Mouse (Mus musculus) ovary, adult 2 months (tissue): Measurements from ENCODE around the gene Stk16. TPM values are rescaled to one million over a fixed set of nuclear protein-coding genes. Genes with fewer than 3 reads are reported as not detected.

Source experiments
- polyA plus RNA-seq: library from polyadenylated mRNA; depleted of rRNA; stranded (reverse); fragments of >200 nt; gene quantifications from 2 replicates; pipeline ENCODE4 v1.2.3, GENCODE M21; 2012; rRNA removed

Gene Stk16
- polyA plus RNA-seq = 151 and 159 TPM in 2 replicates

DNA sequence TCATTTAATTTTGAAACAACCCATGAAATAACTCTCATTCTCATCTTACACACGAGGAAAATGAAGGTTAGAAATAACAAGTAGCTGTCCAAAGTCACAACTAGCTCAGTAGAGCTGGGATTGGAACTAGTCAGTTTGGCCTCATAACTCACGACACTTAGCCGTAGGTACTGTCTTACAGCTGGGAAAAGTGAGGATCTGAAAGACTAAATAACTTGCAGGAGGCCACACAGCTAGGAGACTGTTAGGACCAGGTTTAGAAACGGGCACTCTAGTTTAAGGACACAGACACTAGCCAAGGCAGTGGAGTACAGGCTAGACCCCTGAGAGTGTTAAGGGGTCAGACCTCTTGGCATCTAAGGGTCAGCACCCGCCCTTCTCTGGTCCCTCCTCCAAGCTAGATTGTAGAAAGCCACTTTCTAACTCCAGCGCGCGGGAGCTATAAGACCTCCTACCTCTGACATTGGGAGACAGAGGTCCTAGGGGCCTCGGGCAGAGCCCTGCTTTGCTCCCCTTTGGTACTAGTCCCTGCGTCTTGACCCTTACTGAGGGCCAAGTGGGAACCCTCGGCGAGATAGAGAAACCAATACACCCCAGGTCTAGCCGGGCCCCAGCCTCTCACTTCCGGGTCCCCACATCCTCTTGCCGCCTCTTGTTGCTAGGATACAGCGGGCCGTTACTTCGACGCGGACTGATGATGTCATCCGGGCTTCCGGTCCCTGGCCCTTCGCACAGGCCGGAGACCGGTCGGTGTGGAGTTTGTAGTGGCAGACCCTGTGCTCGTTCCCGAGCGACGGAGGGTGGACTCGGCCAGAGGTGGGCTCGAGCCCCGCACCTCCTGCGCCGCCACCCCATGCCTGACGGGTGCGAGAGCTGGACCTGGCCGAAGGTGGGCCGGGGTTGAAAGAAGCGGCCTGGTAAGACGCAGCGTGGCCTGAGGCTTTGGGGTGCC lies at the start of gene Stk16, which contains the start of gene Glb1l:
Gene Stk16 (plus strand): TSS at position 703 of the 952 bp plus-strand sequence.
Gene Glb1l (minus strand): TSS at position 678 of the 952 bp plus-strand sequence.

DNA sequence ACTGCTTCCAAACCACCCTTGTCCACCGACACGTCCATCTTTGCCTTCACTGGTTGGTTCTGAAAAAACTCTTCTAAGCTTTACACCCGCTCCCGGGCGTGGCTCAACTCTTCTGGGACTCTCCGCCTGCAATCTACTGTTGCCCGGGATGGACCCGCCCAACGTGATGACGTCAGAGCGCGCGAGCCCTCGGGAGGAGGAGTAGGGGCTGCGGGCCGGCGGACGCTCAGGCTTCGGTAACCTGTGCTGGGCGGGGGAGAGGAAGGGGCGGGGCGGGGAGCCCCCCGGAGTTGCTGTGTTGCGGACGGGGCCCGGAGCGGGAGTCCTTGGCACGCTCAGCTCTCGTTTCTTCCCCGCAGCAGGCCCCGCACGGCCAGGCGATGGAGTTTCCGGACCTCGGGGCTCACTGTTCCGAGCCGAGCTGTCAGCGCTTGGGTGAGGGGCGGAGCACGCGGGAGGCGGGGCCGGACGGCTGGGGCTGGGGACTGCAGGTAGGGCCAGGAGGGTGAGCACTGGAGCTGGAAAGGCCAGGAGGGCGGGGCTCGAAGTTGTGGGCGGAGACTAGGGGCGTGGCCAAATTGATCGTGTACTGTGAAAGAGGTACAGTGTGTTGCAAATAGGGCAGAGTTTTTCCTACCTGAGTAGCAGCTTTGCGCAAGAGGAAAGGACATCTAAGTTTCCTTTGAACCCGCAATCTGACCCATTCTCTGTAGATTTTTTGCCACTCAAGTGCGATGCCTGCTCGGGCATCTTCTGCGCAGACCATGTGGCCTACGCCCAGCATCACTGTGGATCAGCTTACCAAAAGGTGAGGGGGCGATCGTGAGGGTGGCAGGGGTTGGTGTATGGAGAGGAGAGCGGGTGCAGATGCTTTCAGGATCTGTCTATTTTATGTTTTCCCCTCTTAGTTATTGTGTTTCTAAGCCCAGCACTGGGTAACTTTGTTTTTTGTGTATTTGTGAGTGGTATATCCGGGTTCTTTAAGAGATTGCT lies 41.9 kb upstream of the Stk16 start, which contains the start of gene Zfand2b:
Gene Zfand2b (plus strand): TSS at position 175 of the 993 bp plus-strand sequence.

DNA sequence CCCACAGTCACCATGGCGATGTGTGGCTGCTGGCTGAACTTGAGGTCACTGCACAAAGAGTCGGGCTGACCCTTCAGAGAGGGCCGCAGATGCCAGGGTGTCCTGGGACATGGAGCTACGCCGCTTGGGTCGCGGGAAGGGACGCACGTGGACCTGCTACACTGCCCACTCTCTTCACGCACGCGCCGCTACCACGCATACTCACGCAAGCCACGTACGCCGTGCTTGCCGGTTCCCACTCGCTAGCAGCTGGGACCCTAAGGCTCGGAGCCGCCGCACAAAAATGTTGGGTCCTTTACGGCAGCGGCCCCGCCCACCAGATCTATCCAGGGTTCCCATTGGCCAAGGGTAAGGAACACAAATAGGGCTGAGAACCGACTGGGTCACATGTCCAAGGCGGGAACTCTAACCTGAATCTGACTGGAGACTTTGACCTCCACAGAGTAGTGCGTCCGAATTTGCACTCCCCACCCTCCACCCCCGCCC lies 30.5 kb upstream of the Stk16 start, which contains the start of gene Abcb6:
Gene Abcb6 (minus strand): TSS at position 288 of the 486 bp plus-strand sequence.

DNA sequence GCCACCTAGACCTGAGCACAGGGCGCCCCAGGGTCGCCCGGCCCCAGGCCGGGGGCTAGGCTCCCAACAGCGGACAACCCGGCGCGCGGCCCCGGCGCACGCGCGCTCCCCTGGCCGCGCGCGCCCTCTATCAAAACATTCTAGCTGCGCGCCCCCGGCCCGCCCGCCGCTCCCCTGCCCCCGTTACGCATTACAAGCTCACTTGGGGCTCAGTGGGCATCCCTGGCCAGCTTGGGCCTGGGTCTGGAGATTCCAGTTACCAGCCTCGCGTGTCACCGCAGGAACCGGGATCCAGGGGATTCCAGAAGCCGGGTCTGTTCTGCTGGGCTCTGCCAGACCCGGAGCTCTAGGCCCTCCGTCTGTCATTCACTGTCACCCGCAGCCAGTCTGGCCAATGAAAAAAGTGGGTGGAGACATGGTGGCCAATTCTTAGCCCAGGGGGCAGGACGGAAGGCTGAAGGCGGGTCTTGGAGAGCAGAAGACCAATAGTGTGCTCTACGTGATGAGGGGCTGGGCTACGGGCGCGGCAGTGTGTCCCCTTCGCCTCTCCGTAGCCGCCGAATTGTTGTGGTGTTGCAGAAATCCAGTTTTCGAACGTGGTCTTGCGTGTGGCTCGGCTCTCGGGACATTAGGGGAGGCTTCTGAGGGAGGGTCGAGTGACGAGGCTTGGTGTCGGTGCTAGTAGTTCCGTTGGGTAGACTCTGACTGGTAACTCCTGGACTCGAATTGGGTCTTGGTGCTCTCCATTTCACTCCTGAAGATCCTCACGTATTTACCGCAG lies 18.8 kb upstream of the Stk16 start, which contains the start of the genes Ankzf1 and Atg9a:
Gene Ankzf1 (plus strand): TSS at position 530 of the 781 bp plus-strand sequence.
Gene Atg9a (minus strand): TSS at position 575 of the 781 bp plus-strand sequence.

DNA sequence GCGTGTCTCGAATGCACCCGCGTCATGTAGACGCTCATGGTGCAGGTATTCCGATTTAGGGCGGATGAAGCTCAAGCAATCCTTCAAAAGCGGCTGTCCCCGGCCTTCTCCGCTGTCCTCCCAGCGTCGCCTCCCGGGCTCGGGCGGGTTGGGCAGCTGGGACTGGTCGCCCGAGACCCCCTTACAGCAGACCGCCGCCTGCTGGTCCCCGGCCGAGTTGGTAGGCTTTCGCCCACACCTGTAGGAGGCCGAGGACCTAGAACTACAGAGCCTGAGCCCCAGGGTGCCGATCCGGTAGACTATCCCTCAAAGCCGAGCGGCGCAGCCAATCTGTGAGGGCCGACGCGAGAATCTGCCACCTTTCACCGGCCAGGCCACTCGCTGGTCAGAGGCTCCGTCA lies 8.9 kb downstream of the Stk16 start, which contains the start of gene Tuba4a:
Gene Tuba4a (minus strand): TSS at position 335 of the 400 bp plus-strand sequence.

DNA sequence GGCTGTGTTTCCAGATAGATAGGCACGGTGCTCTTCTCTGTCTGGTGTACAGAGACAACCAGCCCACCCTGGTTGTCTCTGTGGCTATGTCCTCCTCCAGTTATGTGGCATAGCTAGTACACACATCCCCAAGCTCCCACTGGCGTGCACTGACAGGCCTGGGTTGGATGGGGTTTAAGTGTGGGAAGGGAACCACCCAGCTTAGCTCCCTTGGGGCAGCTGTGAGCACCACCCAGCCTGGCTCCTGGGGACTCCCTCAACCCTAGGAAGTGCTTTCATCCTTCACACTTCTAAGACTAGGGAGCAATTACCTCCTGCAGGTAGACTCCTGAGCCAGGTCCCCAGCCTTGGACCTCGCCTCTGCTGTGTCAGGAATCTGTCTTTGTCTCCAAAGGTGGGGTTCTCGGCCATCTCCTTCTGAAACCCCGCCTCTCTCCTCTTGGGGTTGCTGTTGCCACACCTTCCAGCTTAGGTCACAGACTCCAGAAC lies 21.1 kb downstream of the Stk16 start, which contains the start of gene A630095N17Rik:
Gene A630095N17Rik (minus strand): TSS at position 439 of the 489 bp plus-strand sequence.

DNA sequence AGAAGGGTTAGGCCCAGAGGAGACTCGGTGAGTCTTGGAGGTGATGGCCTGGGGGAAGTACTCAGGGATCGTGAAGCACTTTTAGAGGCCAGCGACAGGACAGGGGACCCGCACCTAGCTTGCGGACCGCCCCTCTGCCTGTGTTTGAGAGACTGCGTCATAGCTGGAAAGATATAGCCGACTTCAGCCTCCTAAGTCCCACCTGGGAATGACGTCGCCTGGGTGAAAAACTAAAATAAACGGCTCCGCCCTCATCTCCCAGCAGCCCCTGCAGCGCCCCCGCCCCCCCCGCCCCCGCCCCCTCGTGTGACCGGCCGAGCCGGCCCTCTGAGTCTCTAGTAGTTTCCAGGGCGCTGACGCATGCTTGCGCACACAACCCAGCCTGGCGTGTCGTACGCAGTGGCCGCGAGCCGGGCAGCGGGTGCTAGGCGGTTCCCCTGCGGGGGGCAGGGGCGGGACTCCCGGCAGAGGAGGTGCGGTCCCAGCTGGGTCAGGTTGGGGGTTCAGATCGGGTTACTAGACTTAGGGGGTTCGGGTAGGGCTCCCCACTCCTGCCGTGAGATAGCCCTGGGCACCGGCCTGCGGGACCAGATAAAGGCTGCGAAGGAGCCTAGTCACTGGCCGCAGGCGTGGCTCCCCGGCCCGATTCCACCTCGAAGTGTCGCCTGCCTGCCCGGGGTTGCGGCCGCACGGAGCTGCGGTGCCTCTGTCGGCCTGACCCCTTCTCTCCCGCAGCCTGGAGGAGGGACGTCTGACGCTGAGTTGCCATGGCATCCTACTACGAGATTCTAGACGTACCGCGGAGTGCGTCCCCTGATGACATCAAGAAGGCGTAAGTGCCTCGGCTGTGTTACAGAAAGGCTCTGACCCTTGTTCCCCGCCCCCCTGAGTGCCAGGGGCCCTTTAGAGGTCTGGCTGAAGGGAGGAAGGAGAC lies 25.7 kb downstream of the Stk16 start, which contains the start of gene Dnajb2:
Gene Dnajb2 (plus strand): TSS at position 290 of the 934 bp plus-strand sequence.

DNA sequence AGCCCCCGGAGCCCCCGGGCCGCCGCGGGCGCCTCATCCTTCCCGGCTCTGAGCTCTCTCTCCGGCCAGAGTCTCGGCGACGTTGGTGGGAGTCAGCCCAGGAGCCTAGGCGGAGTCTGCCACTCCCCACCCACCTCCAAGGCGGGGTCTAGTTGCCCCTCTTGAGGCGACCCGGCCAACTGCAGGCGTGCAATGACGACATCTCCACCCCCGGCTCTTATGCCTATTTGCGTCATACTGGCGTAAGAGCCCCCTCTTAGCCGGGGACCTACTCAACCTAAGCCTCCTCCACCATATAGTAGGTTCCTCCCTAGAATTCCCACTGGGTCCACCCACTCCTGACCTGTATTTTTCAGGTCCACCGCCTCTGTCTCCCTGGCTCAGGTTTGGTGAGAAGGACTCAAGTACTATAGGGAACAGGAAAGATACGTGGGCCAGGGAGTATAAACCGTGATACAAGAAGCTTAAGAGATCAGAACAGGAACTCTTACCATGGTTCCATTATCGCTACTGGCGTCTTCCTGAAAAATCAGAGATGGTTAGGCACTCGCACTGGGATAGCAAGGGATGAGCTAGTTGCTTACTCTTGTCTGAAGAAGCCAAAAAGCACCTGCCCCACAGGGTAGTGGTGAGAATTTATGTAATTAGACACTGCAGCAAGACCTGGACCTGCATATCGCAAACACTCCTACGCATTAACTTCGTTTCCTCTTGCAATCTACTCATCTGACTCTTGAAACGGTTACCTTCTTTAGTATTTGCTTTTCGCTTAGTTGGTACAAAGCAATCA lies 53.6 kb downstream of the Stk16 start, which contains the start of gene Ptprn:
Gene Ptprn (minus strand): TSS at position 412 of the 790 bp plus-strand sequence.

Other genes with a start within 250 kb of the Stk16 start
- 2.1 and 3.5 TPM in 2 replicates for gene Nhej1, start 85.6 kb upstream of the Stk16 start, polyA plus RNA-seq
- gene Slc23a3, start 76.9 kb upstream of the Stk16 start, polyA plus RNA-seq = 3.9 and 5.1 TPM in 2 replicates
- gene Cnppd1, start 68.1 kb upstream of the Stk16 start, polyA plus RNA-seq = 64.3 and 75.8 TPM in 2 replicates
- gene Retreg2, start 68.1 kb upstream of the Stk16 start, polyA plus RNA-seq = 186 and 202 TPM in 2 replicates
- 66.6 and 67.1 TPM in 2 replicates for gene Zfand2b, start 42.2 kb upstream of the Stk16 start, polyA plus RNA-seq
- gene Abcb6, start 30.4 kb upstream of the Stk16 start, polyA plus RNA-seq = 30.3 and 33.2 TPM in 2 replicates
- gene Ankzf1, start 18.7 kb upstream of the Stk16 start, polyA plus RNA-seq = 19.0 and 20.5 TPM in 2 replicates
- 71.9 and 76.6 TPM in 2 replicates for gene Atg9a, start 18.6 kb upstream of the Stk16 start, polyA plus RNA-seq
- 14.4 and 16.6 TPM in 2 replicates for gene Glb1l, start within 50 bp of the Stk16 start, polyA plus RNA-seq
- gene Tuba4a, start 9.0 kb downstream of the Stk16 start, polyA plus RNA-seq = 13.2 and 18.2 TPM in 2 replicates
- gene A630095N17Rik, start 21.3 kb downstream of the Stk16 start, polyA plus RNA-seq = not detected in 2 replicates
- gene Dnajb2, start 25.6 kb downstream of the Stk16 start, polyA plus RNA-seq = 65.5 and 66.2 TPM in 2 replicates
- 4.9 and 5.2 TPM in 2 replicates for gene Ptprn, start 53.7 kb downstream of the Stk16 start, polyA plus RNA-seq
- not detected in 2 replicates for gene Resp18, start 67.6 kb downstream of the Stk16 start, polyA plus RNA-seq
- gene Dnpep, start 107.2 kb downstream of the Stk16 start, polyA plus RNA-seq = 237 and 252 TPM in 2 replicates
- 181 and 202 TPM in 2 replicates for gene Des, start 149.5 kb downstream of the Stk16 start, polyA plus RNA-seq
- gene Speg, start 164.5 kb downstream of the Stk16 start, polyA plus RNA-seq = 97.8 and 125 TPM in 2 replicates
- gene Gmppa, start 225.1 kb downstream of the Stk16 start, polyA plus RNA-seq = 156 and 167 TPM in 2 replicates
- gene Asic4, start 239.6 kb downstream of the Stk16 start, polyA plus RNA-seq = 2.7 and 3.4 TPM in 2 replicates